Mouse (Mus musculus) retina, adult 2 months (tissue): Measurements from ENCODE around the gene Syndig1.

Experiments
- DNase-seq: peaks from one replicate; pipeline ENCODE4 v3.0.0-alpha.2; 2012; ENCODE audit warnings: low read depth, low spot score

The Syndig1 gene

GRCm38 (mm10) chr2:149982466-149982865 is 153.5 kb downstream of the Syndig1 start:
- DNase-seq: no peak

GRCm38 (mm10) chr2:149983107-149983506 is 154.1 kb downstream of the Syndig1 start:
- no peak for DNase-seq

- no peak for DNase-seq
These were observed 158.6 kb downstream of the Syndig1 start for GRCm38 (mm10) chr2:149987610-149988009.

GRCm38 (mm10) chr2:149991506-149991905 is 162.5 kb downstream of the Syndig1 start:
- no peak for DNase-seq

GRCm38 (mm10) chr2:149992921-149993320 is 163.9 kb downstream of the Syndig1 start:
- DNase-seq: no peak

GRCm38 (mm10) chr2:149996382-149996964 is 167.5 kb downstream of the Syndig1 start:
- DNase-seq: no peak

- DNase-seq: no peak
These were observed 168.6 kb downstream of the Syndig1 start for GRCm38 (mm10) chr2:149997657-149998056.

GRCm38 (mm10) chr2:149998373-149999108 is 169.5 kb downstream of the Syndig1 start:
- no peak for DNase-seq

GRCm38 (mm10) chr2:150000564-150000963 is 171.6 kb downstream of the Syndig1 start:
- DNase-seq: no peak

GRCm38 (mm10) chr2:150003499-150003898 is 174.5 kb downstream of the Syndig1 start:
- no peak for DNase-seq

GRCm38 (mm10) chr2:150012787-150013346 is 183.9 kb downstream of the Syndig1 start:
- DNase-seq: no peak

- DNase-seq: no peak
These were observed 184.8 kb downstream of the Syndig1 start for GRCm38 (mm10) chr2:150013785-150014184.

GRCm38 (mm10) chr2:150016303-150016702 is 187.3 kb downstream of the Syndig1 start:
- DNase-seq: no peak

GRCm38 (mm10) chr2:150020706-150021105 is 191.7 kb downstream of the Syndig1 start:
- DNase-seq: no peak

GRCm38 (mm10) chr2:150023873-150024339 is 194.9 kb downstream of the Syndig1 start:
- DNase-seq: no peak

- DNase-seq: no peak
These were observed 214.5 kb downstream of the Syndig1 start for GRCm38 (mm10) chr2:150043531-150043930.
